Mouse (Mus musculus) heart, postnatal 36 days (tissue): ENCODE measurements around the gene Znrf1. TPM values are rescaled to one million over a fixed set of nuclear protein-coding genes. Genes with fewer than 3 reads are reported as not detected.
A peak's percentile ranks its signal among the peaks of the same experiment; 100 is the strongest.
"Not testable (repeated sequence)": the region's sequence is repeated elsewhere in the genome, so short reads cannot be mapped to it uniquely, and the experiment has no call there.

Experiments
- DNase-seq, 2 experiments: peaks; one replicate each; pipeline ENCODE4 v3.0.0; 2021 to 2022
- intact Hi-C: fragments of 180-260 bp; cut with DNase I; formaldehyde crosslinking; loops from one replicate; pipeline ENCODE4 v1.15.1; 2025
- total RNA-seq, 2 experiments: library from RNA; stranded (reverse); gene quantifications; 2 replicates each; pipeline ENCODE4 v1.2.3; 2021

Gene Znrf1
- total RNA-seq, 2 experiments from 2014 or later: 56.4 to 59.3 TPM

DNA sequence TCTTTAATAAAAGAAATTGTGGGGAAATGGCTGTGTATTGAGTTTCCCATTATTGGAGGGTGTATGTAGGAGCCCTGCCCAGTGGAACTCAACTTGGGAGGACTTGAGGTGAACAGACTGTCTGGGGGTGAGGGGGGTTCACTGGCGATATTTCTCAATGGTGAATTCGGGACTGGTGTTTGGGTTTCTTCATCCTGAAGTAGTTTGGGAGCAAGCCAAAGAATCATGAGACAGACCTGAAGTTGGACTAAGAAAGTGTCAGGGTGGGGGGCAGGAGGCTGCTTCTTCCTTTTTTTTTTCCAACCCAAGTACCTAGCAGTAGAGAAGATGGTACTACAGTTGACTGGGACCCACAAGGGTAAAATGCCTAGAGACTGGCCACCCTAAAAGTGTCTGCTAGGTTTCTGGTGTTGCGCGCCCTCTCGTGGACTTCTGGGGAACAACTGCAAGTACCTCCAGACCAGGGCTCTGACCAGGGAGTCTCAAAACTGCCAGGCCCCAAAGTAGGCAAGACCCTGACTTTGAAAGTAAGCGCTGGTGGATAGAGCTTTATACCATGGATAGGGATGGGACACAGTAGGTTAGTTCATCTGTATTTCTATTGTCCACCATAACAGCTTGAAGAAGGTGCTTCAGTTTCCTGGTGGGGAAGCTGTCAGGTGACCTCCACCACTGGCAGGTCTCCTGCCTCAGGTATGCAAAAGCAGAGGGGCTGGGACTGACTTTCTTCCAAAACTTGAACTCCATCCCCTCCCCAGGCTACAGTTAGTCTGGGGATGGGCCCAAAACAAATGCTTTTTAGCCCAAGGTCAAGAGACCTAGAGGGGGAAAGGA, 90.0 kb downstream of the Znrf1 start:
- intact Hi-C loops: loop anchor here (1.0 to 10.0 kb wide), 4 partner anchors 37 to 281 kb away; partner anchors contain the start of gene Znrf1
- DNase-seq: peak; percentile 82

DNA sequence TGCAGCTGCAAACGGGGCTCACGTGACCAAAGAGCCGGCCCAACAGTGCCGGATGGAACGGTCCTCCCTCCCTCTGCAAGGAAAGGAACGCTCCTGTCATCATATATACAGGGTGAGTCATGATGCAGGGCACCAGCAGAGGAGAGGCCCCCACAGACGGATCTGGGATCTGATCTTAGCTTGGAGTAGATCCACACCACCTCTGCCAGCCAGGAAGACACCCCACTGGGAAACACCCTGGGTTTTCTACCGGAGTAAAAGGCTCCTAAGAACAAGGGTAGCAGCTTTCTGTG, 90.6 kb downstream of the Znrf1 start:
- intact Hi-C loops: loop anchor here (1.0 to 10.0 kb wide), 4 partner anchors 36 to 282 kb away; partner anchors contain the start of gene Znrf1
- no peak for DNase-seq

DNA sequence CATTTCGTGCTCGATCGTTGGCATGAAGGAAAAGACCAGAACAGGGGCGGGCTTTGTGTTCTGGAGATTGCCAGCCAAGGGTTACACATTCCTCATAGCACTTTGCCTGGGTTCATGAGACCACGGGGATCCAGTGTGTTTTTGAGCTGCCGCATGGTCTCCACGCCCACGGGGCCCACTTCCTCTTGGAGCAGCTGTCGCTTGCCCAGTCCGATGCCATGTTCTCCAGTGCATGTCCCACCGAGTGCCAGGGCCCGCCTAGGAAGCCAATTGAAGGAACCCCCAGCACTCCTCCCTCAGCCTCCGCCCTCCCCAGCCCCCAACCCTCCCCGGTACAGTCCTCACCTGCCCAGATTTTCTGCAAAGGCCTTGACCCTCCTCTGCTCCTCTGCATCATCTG, 91.0 kb downstream of the Znrf1 start:
- no peak for DNase-seq
- intact Hi-C loops: loop anchor here (1.0 to 10.0 kb wide), 4 partner anchors 36 to 282 kb away; partner anchors contain the start of gene Znrf1

DNA sequence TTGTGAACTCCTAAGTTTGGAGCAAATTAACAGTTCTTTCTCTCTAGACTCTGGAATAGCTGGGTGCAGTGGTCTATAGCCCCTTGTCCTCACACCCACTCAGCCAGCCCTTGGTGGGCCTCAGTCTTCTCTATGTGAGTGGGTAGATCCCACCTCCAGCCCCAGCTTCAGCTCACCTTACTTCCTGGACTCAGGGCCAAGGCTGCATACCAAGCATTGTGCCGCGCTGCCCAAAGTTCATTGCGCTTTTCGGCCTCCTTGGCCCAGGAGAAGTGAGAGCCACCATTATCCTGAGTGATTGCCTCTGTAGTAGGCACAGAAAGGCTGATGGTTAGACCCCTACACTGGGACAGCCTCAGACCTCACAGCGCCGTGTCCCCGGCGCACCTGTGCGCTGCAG, 92.0 kb downstream of the Znrf1 start:
- intact Hi-C loops: loop anchor here (2.0 to 10.0 kb wide), 3 partner anchors 35 to 283 kb away; no protein-coding TSS in a partner anchor
- DNase-seq: no peak

DNA sequence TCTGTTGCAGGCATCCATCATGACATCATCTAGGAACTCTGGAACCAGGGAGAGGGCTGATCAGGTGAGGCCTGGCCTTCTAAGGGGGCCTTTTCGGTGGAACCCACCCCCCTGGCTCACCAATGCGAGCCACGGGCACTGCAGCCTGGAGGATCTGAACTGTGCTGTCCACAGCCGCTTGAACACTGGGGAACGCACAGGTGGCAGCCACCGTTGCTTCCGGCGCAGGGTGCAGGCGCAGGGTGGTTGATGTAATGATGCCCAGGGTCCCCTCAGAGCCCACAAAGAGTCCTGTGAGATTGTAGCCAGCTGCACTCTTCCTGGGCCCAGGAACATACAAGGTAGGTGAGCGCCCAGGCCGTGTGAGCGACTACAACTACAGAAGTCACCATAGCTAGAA, 92.5 kb downstream of the Znrf1 start:
- DNase-seq: no peak
- intact Hi-C loops: loop anchor here (5.0 to 10.0 kb wide), 2 partner anchors 161 to 284 kb away; no protein-coding TSS in a partner anchor

DNA sequence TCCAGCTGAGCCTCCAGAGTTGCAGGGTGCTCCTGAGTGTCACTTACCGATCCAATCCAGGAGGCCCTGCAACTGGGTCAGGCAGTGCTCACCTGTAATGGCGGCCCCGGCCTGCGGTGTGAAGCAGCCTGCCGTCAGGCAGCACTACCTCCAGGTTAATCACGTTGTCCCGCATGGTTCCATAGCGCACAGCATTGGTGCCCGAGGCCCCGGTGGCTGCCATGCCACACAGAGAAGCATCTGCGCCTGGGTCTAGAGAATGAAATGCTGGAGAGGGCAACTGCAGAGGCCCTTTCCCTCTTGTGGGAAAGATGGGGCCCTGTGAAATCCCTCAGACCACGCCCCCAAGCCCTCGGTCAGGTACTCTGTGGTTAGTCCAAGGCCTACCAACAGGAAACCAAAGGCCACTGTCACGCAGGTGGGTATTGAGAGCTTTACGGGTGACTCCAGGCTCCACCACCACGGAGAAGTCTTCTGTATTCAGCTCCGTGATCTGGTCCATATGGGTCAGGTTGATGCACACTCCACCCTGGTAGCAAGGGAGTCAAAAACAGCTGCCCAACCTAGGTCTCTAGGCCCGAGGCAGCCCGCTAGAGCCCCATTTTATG, 93.1 kb downstream of the Znrf1 start:
- no peak for DNase-seq
- intact Hi-C loops: loop anchor here (5.0 to 10.0 kb wide), 2 partner anchors 162 to 284 kb away; no protein-coding TSS in a partner anchor

DNA sequence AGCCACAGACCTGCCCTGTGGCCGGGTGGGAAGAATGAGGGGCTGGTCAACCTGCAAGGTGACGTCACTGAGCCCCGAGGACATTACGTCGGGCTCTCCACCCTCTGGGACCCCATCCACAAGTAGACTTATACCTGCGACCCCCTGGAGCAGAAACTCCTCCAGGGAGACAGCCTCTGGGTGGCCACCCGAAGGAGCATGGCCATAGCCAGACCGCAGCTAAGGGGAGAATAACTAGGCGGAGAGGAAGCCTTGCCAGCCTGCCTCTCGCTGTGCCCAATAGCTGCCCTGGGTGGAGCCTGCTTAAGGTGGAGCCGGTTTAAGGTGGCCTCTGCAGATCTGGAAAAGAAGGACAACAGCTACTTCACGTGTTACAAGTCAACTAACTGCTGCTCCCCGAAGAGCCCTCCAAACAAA, 94.2 kb downstream of the Znrf1 start, which contains the start of gene Ldhd:
Ldhd (minus strand) TSS at position 270 of the 417 bp plus-strand sequence.
- DNase-seq: peak; percentile 56 to 57
- intact Hi-C loops: no loop called here

DNA sequence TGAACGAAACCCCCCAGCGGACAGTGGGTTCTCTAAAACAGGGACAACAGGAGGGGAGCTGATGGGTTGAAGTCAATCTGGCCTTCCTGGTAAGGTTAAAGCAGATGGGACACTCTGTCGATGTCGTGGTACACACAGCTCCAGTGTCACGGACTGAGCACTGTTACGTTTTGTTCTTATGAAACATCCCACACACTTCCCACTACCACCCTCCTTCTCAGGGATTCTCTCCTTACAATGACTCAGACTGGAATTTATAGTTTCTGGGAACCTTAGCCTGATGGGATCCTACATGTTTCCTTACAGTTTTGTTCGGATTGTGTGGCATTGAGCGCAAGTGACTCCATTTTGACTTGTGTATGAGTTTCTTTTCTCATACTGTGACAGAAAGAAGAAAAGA, 95.7 kb downstream of the Znrf1 start:
- intact Hi-C loops: no loop called here
- DNase-seq: no peak

DNA sequence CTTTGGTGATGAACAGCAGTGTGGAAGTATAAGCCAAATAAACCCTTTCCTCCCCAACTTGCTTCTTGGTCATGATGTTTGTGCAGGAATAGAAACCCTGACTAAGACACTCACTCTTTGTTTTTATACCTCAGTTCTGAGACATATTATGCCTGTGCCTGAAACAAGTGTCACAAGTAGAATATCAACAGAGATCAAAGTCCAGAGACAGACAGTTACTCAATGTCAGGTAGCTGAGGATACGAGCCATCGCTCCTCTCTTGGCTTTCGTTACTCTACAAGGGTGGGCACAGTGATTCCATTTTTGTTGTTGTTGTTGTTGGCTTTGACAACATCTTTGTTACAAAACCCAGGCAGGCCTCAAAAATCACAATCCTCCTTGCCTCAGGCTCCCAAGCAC, 97.1 kb downstream of the Znrf1 start:
- intact Hi-C loops: no loop called here
- DNase-seq: no peak

DNA sequence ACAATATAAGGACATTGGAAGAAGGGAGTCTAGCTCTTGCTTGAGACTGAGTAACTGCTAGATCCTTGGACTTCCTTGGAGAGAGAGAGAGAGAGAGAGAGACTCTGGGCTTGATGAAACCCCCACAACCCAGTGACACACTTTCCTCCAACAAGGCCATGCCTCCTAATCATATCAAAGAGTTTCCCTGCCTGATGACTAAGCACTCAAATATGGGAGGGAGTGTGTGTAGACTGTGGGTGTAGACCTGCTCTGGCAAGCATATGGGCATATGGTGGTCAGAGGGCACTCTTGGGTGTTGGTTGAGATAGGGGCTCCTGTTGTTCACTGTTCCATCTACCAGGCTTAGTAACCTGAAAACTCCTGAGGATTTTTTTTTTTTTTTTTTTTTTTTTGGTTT, 102.2 kb downstream of the Znrf1 start:
- intact Hi-C loops: no loop called here

DNA sequence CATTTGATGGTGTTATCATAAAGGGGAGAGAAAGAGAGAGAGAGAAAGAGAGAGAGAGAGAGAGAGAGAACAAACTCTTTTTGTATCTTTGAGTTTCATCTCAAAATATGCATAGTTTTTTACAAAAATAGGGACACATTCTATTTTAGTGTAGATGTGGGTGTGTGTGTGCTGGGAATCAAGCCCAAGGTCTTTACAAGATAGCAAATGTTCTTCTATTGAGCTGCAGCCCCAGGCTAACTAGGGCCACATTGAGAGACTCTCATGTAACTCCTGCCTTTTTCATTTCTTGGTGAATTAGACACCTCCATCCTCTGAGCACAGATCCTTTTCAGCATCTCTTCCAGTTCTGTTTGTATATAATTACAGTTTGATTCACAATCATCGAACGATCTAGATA, 105.2 kb downstream of the Znrf1 start:
- no peak for DNase-seq
- intact Hi-C loops: no loop called here

More for the DNA sequence above, 102.2 kb downstream of the Znrf1 start:
- DNase-seq: no peak

DNA sequence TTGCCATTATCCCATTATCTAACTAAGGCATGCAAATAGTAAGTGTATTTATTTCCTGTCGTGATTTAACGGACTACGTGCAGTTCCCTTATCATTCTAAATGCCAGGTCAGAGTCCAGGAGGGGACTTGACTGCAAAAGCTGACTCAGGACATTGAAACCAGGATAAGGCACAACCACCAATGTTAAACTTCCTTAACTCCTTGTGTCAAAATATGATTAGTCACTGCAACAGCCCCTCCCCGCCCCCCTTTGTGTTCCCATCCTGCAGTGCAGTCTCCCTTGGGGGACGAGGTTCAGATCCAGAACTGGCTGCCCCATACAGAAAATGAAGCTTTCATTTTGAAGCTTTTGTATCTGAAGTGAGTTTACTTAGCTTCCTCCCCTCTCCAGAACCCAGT, 106.6 kb downstream of the Znrf1 start:
- intact Hi-C loops: no loop called here
- no peak for DNase-seq

DNA sequence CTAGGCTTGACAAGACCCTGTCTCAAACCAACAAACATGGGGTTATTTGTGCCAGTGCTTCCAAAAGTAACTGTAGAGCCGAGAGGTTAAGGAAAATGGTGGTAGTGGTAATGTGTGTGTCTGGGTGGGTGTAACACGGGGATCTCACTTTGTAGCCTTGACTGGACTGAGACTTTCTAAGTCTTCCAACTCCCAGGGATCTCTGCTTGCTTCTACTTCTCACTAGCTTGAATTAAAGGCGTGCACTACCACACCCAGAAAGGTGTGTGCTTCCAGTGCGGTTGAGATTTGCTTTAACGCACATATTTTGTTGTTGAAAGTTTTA, 107.0 kb downstream of the Znrf1 start:
- intact Hi-C loops: no loop called here
- no peak for DNase-seq

DNA sequence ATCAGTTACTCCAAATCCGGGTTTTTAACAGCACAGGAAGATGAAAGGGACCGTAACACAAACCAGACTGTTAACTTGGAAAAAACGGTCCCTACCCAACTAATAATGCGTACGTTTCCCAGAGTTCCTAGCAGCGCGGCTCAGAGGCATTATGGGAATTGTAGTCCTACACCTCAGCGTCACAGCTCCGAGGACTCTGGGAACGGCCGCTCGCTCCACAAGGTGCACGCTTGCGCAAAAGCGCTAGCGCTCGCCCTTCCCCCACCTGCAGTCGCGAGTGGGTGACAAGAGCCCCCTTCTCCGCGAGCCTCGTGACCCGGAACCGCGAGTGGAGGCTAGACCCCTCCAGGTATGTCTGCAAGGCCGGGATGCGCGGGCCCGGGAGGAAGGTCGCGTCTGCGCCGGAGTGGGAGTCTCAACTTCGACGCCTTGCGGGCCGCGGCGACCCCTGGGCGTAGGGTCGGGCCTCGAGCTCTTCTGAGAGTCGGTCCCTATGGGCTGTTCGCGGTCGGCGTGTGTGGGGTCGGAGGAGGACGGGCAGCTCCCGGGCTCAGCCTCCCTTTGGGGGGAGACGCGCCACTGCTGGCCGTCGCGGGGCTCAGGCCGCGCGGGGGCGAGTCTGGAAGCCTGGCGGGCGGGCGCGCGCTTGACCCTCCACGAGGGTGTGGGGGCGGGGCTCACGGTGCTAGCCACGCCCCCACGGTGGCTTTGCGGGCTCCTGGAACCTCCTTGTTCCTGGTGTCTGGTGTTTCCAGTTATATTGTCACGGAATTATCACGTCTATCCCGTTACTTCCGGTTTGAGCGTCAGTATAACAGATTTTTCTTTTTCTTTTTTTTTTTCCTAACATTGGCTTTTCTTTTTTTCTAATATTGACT, 107.6 kb downstream of the Znrf1 start, which contains the start of gene Zfp1:
Zfp1 (plus strand) TSS at position 138 of the 878 bp plus-strand sequence.
- DNase-seq: peak; percentile 88 to 93
- intact Hi-C loops: loop anchor here (1.0 kb wide), 1 partner anchor 15 kb away; no protein-coding TSS in a partner anchor

DNA sequence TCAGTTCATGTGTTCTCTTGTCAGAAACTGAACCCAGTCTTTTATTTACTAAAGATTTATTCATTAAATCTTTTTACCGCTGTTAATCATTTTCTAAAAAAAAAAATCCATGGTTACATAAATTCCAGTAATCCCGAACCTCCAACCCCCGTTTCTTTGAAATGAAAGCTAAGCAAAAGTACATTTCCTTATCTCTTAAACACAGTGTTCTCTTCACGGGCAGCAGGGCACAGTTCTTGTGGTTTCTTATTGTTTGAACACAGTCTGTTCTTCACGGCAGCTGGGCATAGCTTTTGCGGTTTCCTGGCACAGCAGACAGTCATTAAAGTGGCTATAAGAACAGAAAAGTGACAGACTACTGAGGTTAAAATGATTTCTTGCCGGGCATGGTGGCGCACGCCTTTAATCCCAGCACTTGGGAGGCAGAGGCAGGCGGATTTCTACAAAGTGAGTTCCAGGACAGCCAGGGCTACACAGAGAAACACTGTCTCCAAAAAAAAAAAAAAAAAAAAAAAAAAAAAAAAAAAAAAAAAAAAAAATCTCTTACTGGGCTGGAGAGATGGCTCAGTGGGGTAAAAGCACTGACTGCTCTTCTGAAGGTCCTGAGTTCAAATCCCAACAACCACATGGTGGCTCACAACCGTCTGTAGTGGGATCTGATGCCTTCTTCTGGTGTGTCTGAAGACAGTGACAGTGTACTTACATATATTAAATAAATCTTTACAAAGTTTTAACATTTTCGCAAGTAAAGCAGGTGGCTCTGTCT, 108.6 kb downstream of the Znrf1 start:
- intact Hi-C loops: loop anchor here (1.0 kb wide), 1 partner anchor 14 kb away; no protein-coding TSS in a partner anchor
- not testable (repeated sequence) for DNase-seq

DNA sequence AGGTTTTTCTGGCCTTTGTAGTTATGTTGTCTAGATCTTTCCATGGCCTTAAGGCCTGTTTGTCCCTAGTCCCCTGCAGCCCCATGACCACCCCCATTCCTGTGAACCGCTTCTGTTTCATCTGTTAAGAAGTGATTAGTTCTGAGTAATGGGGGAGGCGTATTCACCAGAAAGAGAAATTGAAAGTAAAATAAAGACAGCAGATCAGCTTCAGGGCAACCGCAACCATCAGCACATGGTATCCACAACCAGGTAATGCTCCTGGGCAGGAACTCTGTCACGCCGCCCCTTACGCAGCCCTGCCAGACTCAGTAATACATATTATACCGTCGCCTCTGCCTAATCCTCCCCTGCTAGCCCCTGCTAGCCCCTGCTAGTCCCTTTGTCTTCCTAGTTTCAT, 109.8 kb downstream of the Znrf1 start:
- intact Hi-C loops: no loop called here
- no peak for DNase-seq

DNA sequence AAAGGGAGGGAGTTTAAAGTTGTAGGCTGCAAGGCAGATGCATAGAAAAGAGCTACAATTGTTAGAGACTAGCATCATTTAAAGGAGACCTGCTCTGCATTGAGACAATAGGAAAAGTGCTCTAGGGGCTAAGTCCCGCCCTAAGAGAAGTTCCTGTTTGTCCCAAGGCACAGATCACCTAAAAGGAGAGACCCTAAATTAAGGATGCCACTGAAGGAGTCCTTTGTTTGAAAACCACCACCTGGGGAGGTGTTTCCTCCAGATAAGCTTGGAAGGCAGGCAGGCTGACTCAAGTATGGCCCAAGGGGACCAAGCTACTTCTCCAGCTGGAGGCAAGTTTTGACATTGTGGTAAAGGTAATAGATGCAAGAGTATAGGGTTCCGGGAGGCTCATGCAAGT, 112.9 kb downstream of the Znrf1 start:
- intact Hi-C loops: no loop called here
- no peak for DNase-seq

DNA sequence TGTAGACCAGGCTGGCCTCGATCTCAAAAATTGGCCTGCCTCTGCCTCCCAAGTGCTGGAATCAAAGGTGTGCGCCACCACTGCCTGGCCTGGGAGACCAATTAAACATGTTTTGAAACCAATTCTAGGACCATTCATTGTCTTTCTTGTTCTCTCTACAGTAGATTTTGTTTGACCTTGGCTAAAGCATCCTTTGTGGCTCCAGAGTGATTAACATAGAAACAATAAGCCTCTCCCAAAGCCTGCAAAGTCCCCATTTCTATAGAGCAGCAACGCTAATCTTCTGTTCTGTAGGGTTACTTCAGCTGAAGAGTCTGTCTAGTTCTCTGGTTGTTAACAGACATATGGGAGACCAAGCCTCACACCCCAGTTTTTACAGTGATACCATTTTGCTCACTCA, 114.8 kb downstream of the Znrf1 start:
- no peak for DNase-seq
- intact Hi-C loops: no loop called here

DNA sequence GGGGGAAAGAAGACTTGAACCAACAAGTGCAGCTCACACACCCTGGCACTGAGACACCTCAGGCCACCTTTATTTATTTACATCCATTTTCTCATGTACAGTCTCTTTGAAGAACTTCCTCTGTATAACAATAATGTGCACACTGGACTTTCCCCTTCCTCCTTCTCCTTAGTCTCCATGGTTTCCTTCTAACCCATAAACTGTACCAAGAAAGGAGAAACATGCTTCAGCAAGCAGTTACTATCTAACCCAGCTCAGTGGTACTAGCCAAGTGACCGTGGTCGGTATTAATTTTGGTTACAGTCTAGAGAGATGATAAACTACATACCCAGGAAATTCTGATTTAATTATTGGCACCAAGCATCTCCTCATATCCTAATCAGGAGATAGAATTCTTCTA, 117.6 kb downstream of the Znrf1 start:
- no peak for DNase-seq
- intact Hi-C loops: no loop called here

DNA sequence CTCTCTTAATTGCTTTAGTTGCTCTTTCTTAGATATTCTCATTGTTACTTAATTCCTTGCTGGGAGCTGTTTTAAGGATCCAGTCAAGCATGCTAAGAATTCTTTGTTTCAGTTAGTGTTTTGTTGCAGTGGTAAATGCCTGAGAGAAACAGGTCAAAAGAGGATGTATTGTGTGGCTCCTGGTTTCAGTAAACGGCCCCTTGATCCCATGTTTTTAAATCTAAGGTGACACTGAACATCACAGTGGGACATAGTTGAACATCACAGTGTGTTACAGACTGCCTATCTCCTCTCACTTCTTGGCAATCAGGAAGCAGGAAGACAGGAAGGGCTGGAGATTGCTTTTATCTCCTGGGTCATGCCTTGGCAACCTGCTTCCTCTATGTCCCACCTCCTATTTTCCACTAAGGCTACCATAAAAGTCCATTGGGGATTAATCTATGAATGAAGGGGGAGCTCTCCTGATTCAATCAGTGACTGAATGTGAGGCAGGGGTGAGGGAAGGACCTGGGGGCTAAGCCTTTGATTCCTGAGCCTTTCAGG, 121.5 kb downstream of the Znrf1 start:
- no peak for DNase-seq
- intact Hi-C loops: no loop called here
